Mouse (Mus musculus): ENCODE results near the gene Rpl7a. TPM values are rescaled to one million over a fixed set of nuclear protein-coding genes. Genes with fewer than 3 reads are reported as not detected.
A peak's percentile ranks its signal among the peaks of the same experiment; 100 is the strongest.

The Rpl7a gene
- polyA plus RNA-seq, 1 experiment from 2014 or later = 600 TPM

DNA sequence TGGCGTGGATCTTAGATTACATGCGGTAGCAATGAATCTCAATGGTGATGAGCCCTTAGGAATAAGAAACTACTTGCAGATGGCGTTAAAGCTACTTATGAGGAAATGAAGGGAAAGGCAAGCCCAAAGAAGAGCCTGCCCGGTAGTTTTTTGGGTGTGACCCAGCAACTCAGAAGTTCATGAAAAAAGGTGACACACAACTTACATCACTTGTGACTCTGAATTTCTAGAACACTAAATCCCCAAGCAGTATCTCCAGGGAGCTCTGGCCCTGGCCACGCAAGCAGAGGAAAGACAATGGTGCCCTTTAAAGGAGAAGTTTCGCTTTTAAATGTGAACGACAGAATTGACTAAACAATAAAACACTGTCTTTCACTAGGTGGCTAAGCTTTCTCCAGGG lies 7.3 kb upstream of the Rpl7a start:
- 12% methylated on average over 7 of the region's 7 CpGs for WGBS
- Histone ChIP-seq H3K27ac (peak overlapping the region; percentile 87), H3K9me3 (no peaks in the 10 kb centered on the region), H3K27me3 (no peaks in the 10 kb centered on the region), H3K36me3 (peaks cover 68% of the 10 kb centered on the region), H3K4me2 (peak overlapping the region; percentile 80), H3K4me1 (replicated peaks) (peaks cover 20% of the 10 kb centered on the region), H3K4me3 (replicated peaks) (peak overlapping the region; percentile 80), H3K9ac (replicated peaks) (peak overlapping the region; percentile 72)
- ATAC-seq (ENCODE audit: insufficient number of reproducible peaks, insufficient read depth, low FRiP score, low TSS enrichment, low read depth) = no peak

DNA sequence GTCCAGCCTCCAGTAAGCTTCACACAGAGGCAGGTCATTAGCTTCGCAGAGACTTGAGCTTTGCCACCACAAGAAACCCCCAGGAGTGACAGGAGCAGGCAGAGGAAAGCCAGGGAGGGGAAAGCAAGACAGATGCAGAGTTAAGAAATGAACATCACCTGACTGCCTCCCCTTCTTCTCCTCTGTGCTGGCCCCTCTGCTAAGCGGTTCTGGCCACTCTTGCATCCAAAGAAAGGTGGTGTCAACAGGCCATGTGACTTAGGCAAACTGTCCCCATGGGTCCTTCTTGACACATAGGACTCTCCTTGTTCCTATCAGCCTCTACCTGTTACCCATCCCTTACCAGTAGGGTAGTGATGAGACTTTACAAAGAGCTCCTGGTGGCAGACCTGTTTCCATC lies 4.6 kb upstream of the Rpl7a start:
- H3K9me3 ChIP-seq = no peaks in the 10 kb centered on the region
- H3K27ac ChIP-seq = no peak overlapping the region
- H3K4me1 ChIP-seq (replicated peaks) = peaks cover 34% of the 10 kb centered on the region
- peaks cover 48% of the 10 kb centered on the region for H3K36me3 ChIP-seq
- H3K27me3 ChIP-seq = no peaks in the 10 kb centered on the region
- H3K9ac ChIP-seq (replicated peaks) = no peak overlapping the region
- 100% methylated on average over 2 of the region's 2 CpGs for WGBS
- ATAC-seq (ENCODE audit: insufficient number of reproducible peaks, insufficient read depth, low FRiP score, low TSS enrichment, low read depth) = no peak
- no peak overlapping the region for H3K4me3 ChIP-seq (replicated peaks)
- H3K4me2 ChIP-seq = no peak overlapping the region

- H3K36me3 ChIP-seq = peaks cover 50% of the 10 kb centered on the region
- no peak overlapping the region for H3K27ac ChIP-seq
- H3K9me3 ChIP-seq = no peaks in the 10 kb centered on the region
- no peak overlapping the region for H3K4me3 ChIP-seq (replicated peaks)
- H3K27me3 ChIP-seq = no peaks in the 10 kb centered on the region
- H3K4me2 ChIP-seq = no peak overlapping the region
- 0 out of 2 replicates have a peak overlapping the region, but pooled peaks have one; percentile 12 for H3K9ac ChIP-seq (replicated peaks)
- H3K4me1 ChIP-seq (replicated peaks) = peaks cover 31% of the 10 kb centered on the region
- 92% methylated on average over 3 of the region's 3 CpGs for WGBS
- no peak for ATAC-seq (ENCODE audit: insufficient number of reproducible peaks, insufficient read depth, low FRiP score, low TSS enrichment, low read depth)
These were observed 4.1 kb upstream of the Rpl7a start for GRCm38 (mm10) chr2:26906431-26906830.

DNA sequence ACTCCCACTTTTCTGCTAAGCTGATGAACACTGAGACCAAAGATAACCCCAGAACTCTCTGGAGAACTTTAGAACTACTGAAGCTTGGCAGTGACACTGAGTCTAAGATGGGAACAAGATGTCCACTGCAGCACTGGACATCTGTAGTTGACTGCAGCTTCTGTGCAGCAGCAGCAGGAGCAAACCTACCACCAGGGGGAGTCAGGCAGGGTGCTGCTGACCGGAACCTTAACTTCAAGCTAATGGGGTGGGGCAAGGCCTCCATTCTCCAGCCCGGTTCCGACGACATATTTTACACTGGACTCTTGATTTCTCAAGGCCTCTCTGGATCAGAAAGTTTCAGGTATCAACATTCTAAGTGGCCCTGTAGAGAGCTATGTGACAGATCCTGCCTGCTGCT lies 3.5 kb upstream of the Rpl7a start:
- peaks cover 30% of the 10 kb centered on the region for H3K4me1 ChIP-seq (replicated peaks)
- no peak overlapping the region for H3K4me3 ChIP-seq (replicated peaks)
- WGBS = 76% methylated on average over 4 of the region's 4 CpGs
- no peak overlapping the region for H3K27ac ChIP-seq
- H3K9me3 ChIP-seq = no peaks in the 10 kb centered on the region
- H3K9ac ChIP-seq (replicated peaks) = no peak overlapping the region
- no peaks in the 10 kb centered on the region for H3K27me3 ChIP-seq
- H3K4me2 ChIP-seq = no peak overlapping the region
- ATAC-seq (ENCODE audit: insufficient number of reproducible peaks, insufficient read depth, low FRiP score, low TSS enrichment, low read depth) = no peak
- peaks cover 57% of the 10 kb centered on the region for H3K36me3 ChIP-seq

DNA sequence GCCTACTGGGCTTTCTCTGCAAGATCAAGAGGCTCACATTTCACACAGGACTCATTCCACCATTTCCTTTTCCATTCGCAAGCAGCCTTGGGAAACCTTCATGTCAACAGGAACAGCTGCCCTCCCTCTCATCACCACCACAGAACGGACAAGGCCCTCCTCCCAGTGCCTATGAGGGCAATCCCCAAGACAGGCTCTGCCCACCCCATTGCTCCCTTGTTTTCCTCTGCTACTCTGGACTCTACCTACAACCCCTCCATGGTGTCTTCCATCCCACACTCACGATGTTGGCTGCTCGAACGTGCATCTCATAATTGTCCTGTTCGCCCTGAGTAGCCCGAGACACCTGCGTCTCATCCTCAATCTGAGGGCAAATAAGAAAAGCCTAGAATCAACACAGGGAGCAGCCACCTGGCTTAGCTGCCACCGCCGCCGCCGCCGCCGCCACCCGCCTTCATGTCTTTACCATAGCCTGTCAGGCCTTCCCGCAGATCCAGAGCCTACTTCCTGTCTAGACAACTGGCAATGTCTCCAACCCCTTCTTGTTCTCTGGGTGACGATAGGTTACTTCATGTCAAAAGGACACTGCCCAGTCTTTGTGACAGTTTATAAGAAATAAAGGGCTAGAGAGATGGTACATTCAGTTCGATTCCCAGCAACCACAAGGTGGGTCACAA lies 1.7 kb upstream of the Rpl7a start:
- no peak overlapping the region for H3K27ac ChIP-seq
- H3K4me2 ChIP-seq = peak overlapping the region; percentile 100
- no peak for ATAC-seq (ENCODE audit: insufficient number of reproducible peaks, insufficient read depth, low FRiP score, low TSS enrichment, low read depth)
- H3K36me3 ChIP-seq = peaks cover 75% of the 10 kb centered on the region
- H3K4me1 ChIP-seq (replicated peaks) = peaks cover 34% of the 10 kb centered on the region
- no peaks in the 10 kb centered on the region for H3K9me3 ChIP-seq
- H3K27me3 ChIP-seq = no peaks in the 10 kb centered on the region
- H3K4me3 ChIP-seq (replicated peaks) = peak overlapping the region; percentile 85
- H3K9ac ChIP-seq (replicated peaks) = peak overlapping the region; percentile 55; the same call in 1 of the 2 replicates
- WGBS = 84% methylated on average over 18 of the region's 18 CpGs

DNA sequence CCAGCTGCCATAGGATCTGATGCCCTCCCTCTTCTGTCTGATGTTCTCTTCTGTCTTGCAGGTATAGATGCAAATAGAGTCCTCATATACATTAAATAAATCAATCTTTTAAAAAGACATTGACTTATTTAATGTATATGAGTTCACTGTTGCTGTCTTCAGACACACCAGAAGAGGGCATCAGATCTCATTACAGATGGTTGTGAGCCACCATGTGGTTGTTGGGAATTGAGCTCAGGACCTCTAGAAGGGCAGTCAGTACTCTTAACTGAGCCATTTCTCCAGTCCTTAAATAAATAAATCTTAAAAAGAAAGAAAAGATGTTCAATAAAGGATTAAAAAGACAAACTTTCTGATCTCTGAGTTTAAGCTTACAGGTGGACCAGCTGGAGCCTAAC lies 1.2 kb upstream of the Rpl7a start:
- Histone ChIP-seq H3K27ac (peak overlapping the region; percentile 95; the same call in 1 of the 2 replicates), H3K36me3 (peaks cover 75% of the 10 kb centered on the region), H3K4me3 (replicated peaks) (peak overlapping the region; percentile 85), H3K9me3 (no peaks in the 10 kb centered on the region), H3K27me3 (no peaks in the 10 kb centered on the region), H3K9ac (replicated peaks) (peak overlapping the region; percentile 97), H3K4me1 (replicated peaks) (peaks cover 31% of the 10 kb centered on the region), H3K4me2 (peak overlapping the region; percentile 100)
- no peak for ATAC-seq (ENCODE audit: insufficient number of reproducible peaks, insufficient read depth, low FRiP score, low TSS enrichment, low read depth)

- H3K9ac ChIP-seq (replicated peaks) = peak overlapping the region; percentile 97
- peak overlapping the region; percentile 95 for H3K27ac ChIP-seq
- peak overlapping the region; percentile 85 for H3K4me3 ChIP-seq (replicated peaks)
- H3K4me2 ChIP-seq = peak overlapping the region; percentile 100
- WGBS = under 1% methylated on average over 37 of the region's 37 CpGs
- ATAC-seq (ENCODE audit: insufficient number of reproducible peaks, insufficient read depth, low FRiP score, low TSS enrichment, low read depth) = no peak
- H3K36me3 ChIP-seq = peaks cover 62% of the 10 kb centered on the region
- no peaks in the 10 kb centered on the region for H3K27me3 ChIP-seq
- H3K9me3 ChIP-seq = no peaks in the 10 kb centered on the region
- peaks cover 45% of the 10 kb centered on the region for H3K4me1 ChIP-seq (replicated peaks)
These were observed 616 bp downstream of the Rpl7a start for GRCm38 (mm10) chr2:26910994-26911765.

DNA sequence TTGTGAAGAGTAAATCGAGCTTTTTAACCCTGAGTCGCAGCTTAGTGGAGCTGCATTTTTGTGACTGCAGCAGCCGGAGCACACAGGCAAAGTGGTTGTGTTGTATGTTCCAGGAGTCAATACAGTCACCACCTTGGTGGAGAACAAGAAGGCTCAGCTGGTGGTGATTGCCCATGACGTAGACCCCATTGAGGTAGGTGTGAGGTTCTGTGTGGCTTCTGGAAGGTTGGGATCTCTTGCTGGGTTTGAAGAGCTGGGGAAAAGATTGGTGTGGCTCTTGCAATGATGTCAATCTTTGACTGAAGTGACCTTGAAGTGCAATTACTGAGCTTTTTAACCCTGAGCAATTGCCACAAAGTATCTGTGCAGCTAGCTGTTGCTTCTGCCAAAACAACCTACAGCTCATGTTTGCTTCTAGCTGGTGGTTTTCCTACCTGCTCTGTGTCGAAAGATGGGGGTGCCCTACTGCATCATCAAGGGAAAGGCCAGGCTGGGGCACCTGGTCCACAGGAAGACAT lies 1.7 kb downstream of the Rpl7a start:
- Histone ChIP-seq H3K9me3 (no peaks in the 10 kb centered on the region), H3K9ac (replicated peaks) (peak overlapping the region; percentile 97), H3K27me3 (no peaks in the 10 kb centered on the region), H3K4me3 (replicated peaks) (peak overlapping the region; percentile 85), H3K36me3 (peaks cover 50% of the 10 kb centered on the region), H3K4me1 (replicated peaks) (peaks cover 52% of the 10 kb centered on the region), H3K4me2 (peak overlapping the region; percentile 100), H3K27ac (peak overlapping the region; percentile 95; the same call in 1 of the 2 replicates)
- 71% methylated on average over 5 of the region's 5 CpGs for WGBS
- ATAC-seq (ENCODE audit: insufficient number of reproducible peaks, insufficient read depth, low FRiP score, low TSS enrichment, low read depth) = no peak

DNA sequence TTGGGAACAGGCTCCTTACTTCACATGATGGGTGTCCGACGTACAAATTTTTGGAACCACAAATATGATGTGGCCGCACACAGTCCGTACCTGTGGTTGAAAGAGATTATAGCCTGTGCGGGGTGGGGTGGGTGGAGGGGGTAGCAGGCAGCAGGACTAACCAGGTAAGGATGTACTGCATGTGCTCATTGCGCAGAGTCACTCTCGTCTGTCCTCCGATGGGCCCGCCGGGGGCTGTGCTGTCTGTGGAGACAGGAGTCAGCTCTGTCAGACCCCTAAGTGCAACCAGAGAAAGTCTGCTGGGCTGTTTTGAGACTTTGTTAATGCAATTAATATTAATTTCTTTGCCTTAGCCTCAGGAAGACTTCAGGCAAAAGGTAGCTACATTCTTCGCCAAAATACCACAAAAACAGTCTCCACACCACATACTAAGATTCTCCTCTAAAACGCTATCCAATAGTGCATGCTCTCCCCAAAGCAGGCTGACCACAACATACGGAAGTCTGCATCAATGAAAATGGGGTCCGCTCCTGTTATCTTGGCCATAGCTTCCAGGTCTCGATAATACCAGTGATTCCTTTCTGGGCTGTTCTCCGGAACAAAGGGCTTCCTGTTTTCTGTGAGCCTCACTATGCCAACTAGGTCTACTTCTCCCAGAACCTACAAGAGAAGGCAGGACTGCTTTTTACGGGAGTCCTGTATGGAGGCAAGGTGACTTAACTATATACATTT lies 3.0 kb downstream of the Rpl7a start:
- Histone ChIP-seq H3K4me2 (no peak overlapping the region), H3K36me3 (peaks cover 47% of the 10 kb centered on the region), H3K27me3 (no peaks in the 10 kb centered on the region), H3K27ac (no peak overlapping the region), H3K9me3 (no peaks in the 10 kb centered on the region), H3K4me1 (replicated peaks) (peaks cover 57% of the 10 kb centered on the region), H3K4me3 (replicated peaks) (no peak overlapping the region), H3K9ac (replicated peaks) (no peak overlapping the region)
- no peak for ATAC-seq (ENCODE audit: insufficient number of reproducible peaks, insufficient read depth, low FRiP score, low TSS enrichment, low read depth)
- WGBS = 86% methylated on average over 17 of the region's 17 CpGs

GRCm38 (mm10) chr2:26914148-26914941 lies 3.8 kb downstream of the Rpl7a start:
- H3K4me2 ChIP-seq = peak overlapping the region; percentile 98; the same call in 1 of the 2 replicates
- H3K9me3 ChIP-seq = no peaks in the 10 kb centered on the region
- no peak for ATAC-seq (ENCODE audit: insufficient number of reproducible peaks, insufficient read depth, low FRiP score, low TSS enrichment, low read depth)
- H3K27me3 ChIP-seq = no peaks in the 10 kb centered on the region
- peaks cover 52% of the 10 kb centered on the region for H3K36me3 ChIP-seq
- H3K4me1 ChIP-seq (replicated peaks) = peaks cover 50% of the 10 kb centered on the region
- no peak overlapping the region for H3K4me3 ChIP-seq (replicated peaks)
- 67% methylated on average over 8 of the region's 8 CpGs for WGBS
- no peak overlapping the region for H3K9ac ChIP-seq (replicated peaks)
- no peak overlapping the region for H3K27ac ChIP-seq
